14 mouse cellular contexts compared by ENCODE assay signal in the genomic region with DNA sequence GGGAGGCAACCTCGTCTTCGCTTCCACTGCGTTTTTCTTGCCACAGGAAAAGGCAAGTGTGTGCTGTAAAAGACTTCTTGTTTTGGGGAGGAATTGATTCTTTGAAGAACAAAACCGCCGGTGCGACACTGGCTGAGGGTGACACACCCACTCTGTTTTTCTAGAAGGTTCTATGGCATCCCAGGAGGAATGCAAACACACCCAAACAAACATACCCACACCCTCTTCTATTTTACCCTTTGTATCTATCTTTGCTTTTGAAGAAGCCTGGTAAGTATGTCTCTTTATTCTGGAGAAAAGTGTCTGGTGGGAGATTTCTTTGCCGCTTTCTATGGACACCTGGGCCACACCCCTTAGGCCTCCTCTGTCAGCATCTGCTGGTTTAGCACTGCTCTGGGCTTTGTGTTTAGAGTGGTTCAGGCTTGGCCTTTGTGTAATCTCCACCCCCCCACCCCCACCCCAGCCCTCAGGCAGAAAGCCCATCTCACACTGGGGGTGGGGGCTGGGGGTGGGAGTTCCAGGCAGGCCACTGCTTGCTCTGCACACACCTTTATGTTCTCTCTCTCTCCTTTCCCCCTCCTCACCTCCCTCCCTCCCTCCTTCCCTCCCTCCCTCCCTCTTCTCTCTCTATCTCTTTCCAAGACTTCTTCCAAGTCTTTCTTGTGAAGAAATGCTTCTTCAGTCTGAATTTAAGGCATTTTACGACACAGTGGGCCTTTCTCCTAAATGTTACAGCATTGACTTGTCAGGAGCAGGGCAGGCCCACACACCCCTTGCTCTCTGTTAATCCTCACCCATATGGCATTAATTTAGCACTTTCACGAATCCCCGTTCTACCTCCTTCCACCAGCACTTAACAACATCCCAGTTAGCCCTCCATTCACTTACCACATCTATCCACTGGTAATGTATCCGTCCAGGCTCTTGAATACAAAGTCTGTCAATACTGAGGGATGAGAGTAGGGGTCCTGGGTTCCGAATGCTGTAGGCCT.
DNase-seq lines count a peak whose midpoint lies in the region; ATAC-seq and TF ChIP-seq lines count a peak whose summit lies in the region.
"Had no signal": no experiment of that assay in that cellular context is flagged by ENCODE, and none has a peak within 500 bp of the region (broad histone marks: within the 10 kb centered on the region; RNA-seq: fewer than 3 reads in every experiment).

No protein-coding gene starts in this region.

- peak; percentile 77 for TF ChIP-seq EP300 in ES-Bruce4 (IDR thresholded peaks at IDR 0.05; ENCODE audit: insufficient read depth, low read depth, low read length)

- peaks cover 5% of the 10 kb centered on the region; the same call in 1 of the 2 replicates for H3K27me3 ChIP-seq in heart, embryonic 10.5 days (ENCODE audit: insufficient read depth, poor library complexity, severe bottlenecking)
- no peaks in the 10 kb centered on the region for H3K27me3 ChIP-seq in ES-Bruce4 (ENCODE audit: control insufficient read depth, insufficient read depth, low read length, poor library complexity, severe bottlenecking)
- no peaks in the 10 kb centered on the region; the same call in 1 of the 2 replicates for H3K27me3 ChIP-seq in embryonic facial prominence, embryonic 10.5 days (replicated peaks; ENCODE audit: low read depth, poor library complexity, severe bottlenecking)
- H3K27me3 ChIP-seq in limb, embryonic 12.5 days, result 0 out of 2 replicates have a peak, but pooled peaks cover 6% of the 10 kb centered on the region
- H3K27me3 ChIP-seq: liver, embryonic 15.5 days; megakaryocyte, embryonic 14.5 days had no signal

- no peak overlapping the region for H3K4me2 ChIP-seq in limb, embryonic 12.5 days
- H3K4me2 ChIP-seq: liver, embryonic 15.5 days had no signal

- TF ChIP-seq CTCF in ES-Bruce4 (IDR thresholded peaks at IDR 0.05; ENCODE audit: low read depth, low read length), result no peak

- H3K4me1 ChIP-seq in heart, embryonic 10.5 days, result peaks cover 9% of the 10 kb centered on the region; the same call in 1 of the 2 replicates
- peaks cover 9% of the 10 kb centered on the region for H3K4me1 ChIP-seq in ES-Bruce4 (ENCODE audit: control insufficient read depth, insufficient read depth, low read length)
- peaks cover 52% of the 10 kb centered on the region for H3K4me1 ChIP-seq in embryonic facial prominence, embryonic 10.5 days
- H3K4me1 ChIP-seq in limb, embryonic 12.5 days (replicated peaks), result peaks cover 29% of the 10 kb centered on the region
- H3K4me1 ChIP-seq: liver, embryonic 15.5 days; megakaryocyte, embryonic 14.5 days had no signal

- no peaks in the 10 kb centered on the region for H3K36me3 ChIP-seq in heart, embryonic 10.5 days
- H3K36me3 ChIP-seq in ES-Bruce4 (ENCODE audit: control insufficient read depth, insufficient read depth, low read length, poor library complexity, severe bottlenecking), result no peaks in the 10 kb centered on the region
- H3K36me3 ChIP-seq in embryonic facial prominence, embryonic 10.5 days (replicated peaks), result no peaks in the 10 kb centered on the region
- no peaks in the 10 kb centered on the region for H3K36me3 ChIP-seq in limb, embryonic 12.5 days
- H3K36me3 ChIP-seq: liver, embryonic 15.5 days had no signal

- ATAC-seq in limb, embryonic 12.5 days (ENCODE audit: insufficient number of reproducible peaks, insufficient read depth, low FRiP score, low TSS enrichment, low read depth), result peak; percentile 85

- intact Hi-C loops in gastrocnemius, postnatal 14 days (cut with DNase I; ENCODE audit: low total_unique reads), result no loop called here

- DNase-seq in heart, embryonic 10.5 days (ENCODE audit: low spot score), result no peak
- no peak for DNase-seq in heart, adult 18-20 months
- DNase-seq in embryonic facial prominence, embryonic 10.5 days (ENCODE audit: low spot score), result peak; percentile 66
- no peak for DNase-seq in adrenal gland, postnatal 4 days (ENCODE audit: low spot score in 2 of 2)
- no peak for DNase-seq in ovary, adult 18-20 months (ENCODE audit: low spot score)
- DNase-seq in gastrocnemius, postnatal 14 days, result no peak
- DNase-seq: adrenal gland, postnatal 14 days; heart, postnatal 4 days; retina, postnatal 1 day had no signal

- no peak for TF ChIP-seq POLR2A in ES-Bruce4 (IDR thresholded peaks at IDR 0.05; ENCODE audit: insufficient read depth, low read length)

- H3K9ac ChIP-seq in ES-Bruce4 (ENCODE audit: low read depth, poor library complexity, severe bottlenecking), result peak overlapping the region; percentile 21; the same call in 1 of the 2 replicates
- H3K9ac ChIP-seq in limb, embryonic 12.5 days (replicated peaks), result no peak overlapping the region
- H3K9ac ChIP-seq: liver, embryonic 15.5 days had no signal

- no peak overlapping the region for H3K4me3 ChIP-seq in heart, embryonic 10.5 days
- no peak overlapping the region for H3K4me3 ChIP-seq in ES-Bruce4 (ENCODE audit: low read depth, low read length)
- H3K4me3 ChIP-seq in embryonic facial prominence, embryonic 10.5 days, result no peak overlapping the region
- H3K4me3 ChIP-seq in limb, embryonic 12.5 days (replicated peaks), result no peak overlapping the region
- H3K4me3 ChIP-seq: liver, embryonic 15.5 days; megakaryocyte, embryonic 14.5 days had no signal

- 63% methylated on average over 12 of the region's 12 CpGs for whole genome bisulfite sequencing in heart, embryonic 10.5 days
- WGBS in embryonic facial prominence, embryonic 10.5 days, result 58% methylated on average over 12 of the region's 12 CpGs
- WGBS in limb, embryonic 12.5 days, result 47% methylated on average over 12 of the region's 12 CpGs

- H3K27ac ChIP-seq in heart, embryonic 10.5 days, result peak overlapping the region; percentile 42; the same call in 1 of the 2 replicates
- H3K27ac ChIP-seq in ES-Bruce4 (ENCODE audit: insufficient read depth, low read length), result peak overlapping the region; percentile 94
- peak overlapping the region; percentile 83 for H3K27ac ChIP-seq in embryonic facial prominence, embryonic 10.5 days (replicated peaks)
- H3K27ac ChIP-seq in limb, embryonic 12.5 days, result peak overlapping the region; percentile 79
- H3K27ac ChIP-seq: kidney, postnatal 0 days; liver, embryonic 15.5 days had no signal

- H3K9me3 ChIP-seq in heart, embryonic 10.5 days, result no peaks in the 10 kb centered on the region
- no peaks in the 10 kb centered on the region for H3K9me3 ChIP-seq in ES-Bruce4 (replicated peaks; ENCODE audit: control insufficient read depth, insufficient read depth, low read length, poor library complexity, severe bottlenecking)
- H3K9me3 ChIP-seq in embryonic facial prominence, embryonic 10.5 days, result no peaks in the 10 kb centered on the region
- no peaks in the 10 kb centered on the region for H3K9me3 ChIP-seq in limb, embryonic 12.5 days
- H3K9me3 ChIP-seq: liver, embryonic 15.5 days; megakaryocyte, embryonic 14.5 days had no signal

Comparison
In these comparisons a context has a peak if more than half of its experiments do, and no peak if none do; other contexts are left out.
1. H3K27ac ChIP-seq: peak in every context shown above with its lines; median percentile 94 in ES-Bruce4; 83 in embryonic facial prominence, embryonic 10.5 days; 79 in limb, embryonic 12.5 days; 42 in heart, embryonic 10.5 days.